Mouse (Mus musculus) lung, adult 2 months (tissue): ENCODE results near the gene Cyp4a14.

Experiments used
- CTCF ChIP-seq: fragments of 200-500 bp; IDR thresholded peaks from 2 replicates; pipeline ENCODE4 v1.5.1; 2011; ENCODE audit warnings: mild to moderate bottlenecking, low read length, control low read depth; ENCODE audit not compliant: insufficient read depth
- POLR2A ChIP-seq: fragments of 200-500 bp; IDR thresholded peaks from 2 replicates; pipeline ENCODE4 v1.6.1; 2011; ENCODE audit warnings: low read depth, mild to moderate bottlenecking, control low read depth, low read length, borderline replicate concordance; ENCODE audit errors: extremely low read depth

DNA sequence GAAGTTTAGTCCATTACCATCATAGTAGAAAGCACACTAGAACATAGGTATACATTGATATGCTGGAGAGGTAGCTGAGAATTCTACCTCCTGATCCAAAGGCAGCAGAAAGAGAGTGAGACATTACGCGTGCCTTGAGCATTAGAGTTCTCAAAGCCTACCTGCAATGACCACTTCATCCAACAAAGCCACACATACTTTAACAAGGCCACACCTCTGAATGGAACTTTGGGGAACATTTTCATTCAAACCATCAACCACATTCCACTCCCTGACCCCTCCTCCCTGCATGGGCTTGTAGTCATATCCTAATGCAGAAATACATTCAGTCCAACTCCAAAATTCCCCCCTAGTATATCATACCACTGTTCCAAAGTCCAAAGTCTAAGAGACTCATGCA is 25.8 kb upstream of the Cyp4a14 start:
- TF ChIP-seq POLR2A (no peak), CTCF (no peak)
